Mouse (Mus musculus): ENCODE measurements around the gene Lpar2. TPM values are rescaled to one million over a fixed set of nuclear protein-coding genes. Genes with fewer than 3 reads are reported as not detected.

The Lpar2 gene
- polyA plus RNA-seq, 1 experiment, result 0.23 TPM

GRCm38 (mm10) chr8:69799261-69799660 lies 23.0 kb upstream of the Lpar2 start:
- Histone ChIP-seq H3K27me3 (ENCODE audit: control insufficient read depth, insufficient read depth, low read length) (no peaks in the 10 kb centered on the region), H3K4me1 (ENCODE audit: control insufficient read depth, insufficient read depth, low read length) (no peaks in the 10 kb centered on the region), H3K27ac (ENCODE audit: insufficient read depth, low read length) (no peak overlapping the region), H3K4me3 (replicated peaks; ENCODE audit: insufficient read depth, low read depth, low read length) (no peak overlapping the region)
- 69% methylated on average over 8 of the region's 8 CpGs for WGBS
- TF ChIP-seq POLR2A (IDR thresholded peaks at IDR 0.05; ENCODE audit: borderline replicate concordance, insufficient read depth, low read length) (no peak), CTCF (IDR thresholded peaks at IDR 0.05; ENCODE audit: borderline replicate concordance, insufficient read depth, low read depth, low read length) (no peak)
- DNase-seq, result no peak

GRCm38 (mm10) chr8:69799946-69800345 lies 22.3 kb upstream of the Lpar2 start:
- no peak for DNase-seq
- H3K4me1 ChIP-seq (ENCODE audit: control insufficient read depth, insufficient read depth, low read length), result no peaks in the 10 kb centered on the region
- H3K27me3 ChIP-seq (ENCODE audit: control insufficient read depth, insufficient read depth, low read length), result no peaks in the 10 kb centered on the region
- 90% methylated on average over 5 of the region's 5 CpGs for WGBS
- H3K27ac ChIP-seq (ENCODE audit: insufficient read depth, low read length), result no peak overlapping the region
- no peak for TF ChIP-seq POLR2A (IDR thresholded peaks at IDR 0.05; ENCODE audit: borderline replicate concordance, insufficient read depth, low read length)
- TF ChIP-seq CTCF (IDR thresholded peaks at IDR 0.05; ENCODE audit: borderline replicate concordance, insufficient read depth, low read depth, low read length), result no peak
- H3K4me3 ChIP-seq (replicated peaks; ENCODE audit: insufficient read depth, low read depth, low read length), result no peak overlapping the region

- WGBS, result 95% methylated on average over 4 of the region's 4 CpGs
- peak in 1 of 2 experiments; percentile 4 for DNase-seq
- TF ChIP-seq POLR2A (IDR thresholded peaks at IDR 0.05; ENCODE audit: borderline replicate concordance, insufficient read depth, low read length), result no peak
- no peak for TF ChIP-seq CTCF (IDR thresholded peaks at IDR 0.05; ENCODE audit: borderline replicate concordance, insufficient read depth, low read depth, low read length)
Measured at GRCm38 (mm10) chr8:69801796-69802195, 20.4 kb upstream of the Lpar2 start.

GRCm38 (mm10) chr8:69802216-69802615 lies 20.0 kb upstream of the Lpar2 start:
- H3K4me1 ChIP-seq (ENCODE audit: control insufficient read depth, insufficient read depth, low read length), result no peaks in the 10 kb centered on the region
- H3K27ac ChIP-seq (ENCODE audit: insufficient read depth, low read length), result no peak overlapping the region
- H3K4me3 ChIP-seq (replicated peaks; ENCODE audit: insufficient read depth, low read depth, low read length), result no peak overlapping the region
- no peaks in the 10 kb centered on the region for H3K27me3 ChIP-seq (ENCODE audit: control insufficient read depth, insufficient read depth, low read length)
- no peak for DNase-seq
- no peak for TF ChIP-seq CTCF (IDR thresholded peaks at IDR 0.05; ENCODE audit: borderline replicate concordance, insufficient read depth, low read depth, low read length)
- no peak for TF ChIP-seq POLR2A (IDR thresholded peaks at IDR 0.05; ENCODE audit: borderline replicate concordance, insufficient read depth, low read length)

More at GRCm38 (mm10) chr8:69801796-69802195, 20.4 kb upstream of the Lpar2 start:
- H3K4me1 ChIP-seq (ENCODE audit: control insufficient read depth, insufficient read depth, low read length), result no peaks in the 10 kb centered on the region
- no peak overlapping the region for H3K4me3 ChIP-seq (replicated peaks; ENCODE audit: insufficient read depth, low read depth, low read length)
- no peak overlapping the region for H3K27ac ChIP-seq (ENCODE audit: insufficient read depth, low read length)
- H3K27me3 ChIP-seq (ENCODE audit: control insufficient read depth, insufficient read depth, low read length), result no peaks in the 10 kb centered on the region

GRCm38 (mm10) chr8:69803366-69803765 lies 18.9 kb upstream of the Lpar2 start:
- WGBS, result 93% methylated on average over 7 of the region's 7 CpGs
- DNase-seq, result no peak
- no peaks in the 10 kb centered on the region for H3K4me1 ChIP-seq (ENCODE audit: control insufficient read depth, insufficient read depth, low read length)
- H3K27me3 ChIP-seq (ENCODE audit: control insufficient read depth, insufficient read depth, low read length), result no peaks in the 10 kb centered on the region
- no peak overlapping the region for H3K27ac ChIP-seq (ENCODE audit: insufficient read depth, low read length)
- TF ChIP-seq POLR2A (IDR thresholded peaks at IDR 0.05; ENCODE audit: borderline replicate concordance, insufficient read depth, low read length), result no peak
- TF ChIP-seq CTCF (IDR thresholded peaks at IDR 0.05; ENCODE audit: borderline replicate concordance, insufficient read depth, low read depth, low read length), result no peak
- no peak overlapping the region for H3K4me3 ChIP-seq (replicated peaks; ENCODE audit: insufficient read depth, low read depth, low read length)

GRCm38 (mm10) chr8:69804537-69804936 lies 17.7 kb upstream of the Lpar2 start:
- H3K4me3 ChIP-seq (replicated peaks; ENCODE audit: insufficient read depth, low read depth, low read length), result no peak overlapping the region
- H3K27me3 ChIP-seq (ENCODE audit: control insufficient read depth, insufficient read depth, low read length), result no peaks in the 10 kb centered on the region
- 91% methylated on average over 6 of the region's 6 CpGs for WGBS
- DNase-seq, result no peak
- TF ChIP-seq POLR2A (IDR thresholded peaks at IDR 0.05; ENCODE audit: borderline replicate concordance, insufficient read depth, low read length), result no peak
- TF ChIP-seq CTCF (IDR thresholded peaks at IDR 0.05; ENCODE audit: borderline replicate concordance, insufficient read depth, low read depth, low read length), result no peak
- 0 out of 2 replicates have a peak, but pooled peaks cover 3% of the 10 kb centered on the region for H3K4me1 ChIP-seq (ENCODE audit: control insufficient read depth, insufficient read depth, low read length)
- H3K27ac ChIP-seq (ENCODE audit: insufficient read depth, low read length), result no peak overlapping the region

- WGBS, result 94% methylated on average over 10 of the region's 10 CpGs
Measured at GRCm38 (mm10) chr8:69805086-69805485, 17.1 kb upstream of the Lpar2 start.

GRCm38 (mm10) chr8:69805491-69805890 lies 16.7 kb upstream of the Lpar2 start:
- Histone ChIP-seq H3K4me1 (ENCODE audit: control insufficient read depth, insufficient read depth, low read length) (0 out of 2 replicates have a peak, but pooled peaks cover 3% of the 10 kb centered on the region), H3K4me3 (replicated peaks; ENCODE audit: insufficient read depth, low read depth, low read length) (no peak overlapping the region), H3K27me3 (ENCODE audit: control insufficient read depth, insufficient read depth, low read length) (no peaks in the 10 kb centered on the region), H3K27ac (ENCODE audit: insufficient read depth, low read length) (no peak overlapping the region)
- TF ChIP-seq CTCF (IDR thresholded peaks at IDR 0.05; ENCODE audit: borderline replicate concordance, insufficient read depth, low read depth, low read length) (no peak), POLR2A (IDR thresholded peaks at IDR 0.05; ENCODE audit: borderline replicate concordance, insufficient read depth, low read length) (no peak)
- no peak for DNase-seq
- WGBS, result 84% methylated on average over 9 of the region's 9 CpGs

More at GRCm38 (mm10) chr8:69805086-69805485, 17.1 kb upstream of the Lpar2 start:
- H3K27me3 ChIP-seq (ENCODE audit: control insufficient read depth, insufficient read depth, low read length), result no peaks in the 10 kb centered on the region
- H3K4me1 ChIP-seq (ENCODE audit: control insufficient read depth, insufficient read depth, low read length), result 0 out of 2 replicates have a peak, but pooled peaks cover 3% of the 10 kb centered on the region
- H3K27ac ChIP-seq (ENCODE audit: insufficient read depth, low read length), result no peak overlapping the region
- no peak for TF ChIP-seq POLR2A (IDR thresholded peaks at IDR 0.05; ENCODE audit: borderline replicate concordance, insufficient read depth, low read length)
- no peak for TF ChIP-seq CTCF (IDR thresholded peaks at IDR 0.05; ENCODE audit: borderline replicate concordance, insufficient read depth, low read depth, low read length)
- DNase-seq, result no peak
- H3K4me3 ChIP-seq (replicated peaks; ENCODE audit: insufficient read depth, low read depth, low read length), result no peak overlapping the region

Data from cerebellum, adult 2 months (tissue).